10 mouse cellular contexts compared by ENCODE assay signal in genomic region chr13:37833500-37833899, GRCm38 (mm10). TPM values are rescaled to one million over a fixed set of nuclear protein-coding genes. Genes with fewer than 3 reads are reported as not detected.
A peak's percentile ranks its signal among the peaks of the same experiment; 100 is the strongest.
DNase-seq lines count a peak whose midpoint lies in the region; ATAC-seq lines count a peak whose summit lies in the region.
"Had no signal": no experiment of that assay in that cellular context is flagged by ENCODE, and none has a peak within 500 bp of the region (broad histone marks: within the 10 kb centered on the region; RNA-seq: fewer than 3 reads in every experiment).

No protein-coding gene starts in this region.

- H3K27me3 ChIP-seq in liver, embryonic 11.5 days (replicated peaks; ENCODE audit: control insufficient read depth, insufficient read depth, low read length), result no peaks in the 10 kb centered on the region
- no peaks in the 10 kb centered on the region for H3K27me3 ChIP-seq in stomach, embryonic 16.5 days (ENCODE audit: control insufficient read depth, insufficient read depth, low read length)

- H3K4me1 ChIP-seq in liver, embryonic 11.5 days (replicated peaks; ENCODE audit: control insufficient read depth, insufficient read depth, low read length), result peaks cover 52% of the 10 kb centered on the region
- peaks cover 41% of the 10 kb centered on the region for H3K4me1 ChIP-seq in stomach, embryonic 16.5 days (ENCODE audit: control insufficient read depth, insufficient read depth, low read length)

- H3K4me3 ChIP-seq in liver, embryonic 11.5 days (ENCODE audit: low read depth, low read length), result no peak overlapping the region
- H3K4me3 ChIP-seq in stomach, embryonic 16.5 days (replicated peaks; ENCODE audit: low read length), result no peak overlapping the region

- ATAC-seq in liver, embryonic 11.5 days (replicated peaks; ENCODE audit: low FRiP score), result no peak
- ATAC-seq in hematopoietic stem cell, adult 5-6 weeks (replicated peaks in 1 of 2; ENCODE audit: insufficient read depth in 1 of 2, low FRiP score in 2 of 2, low TSS enrichment in 1 of 2, low read depth in 1 of 2, poor library complexity in 2 of 2, severe bottlenecking in 2 of 2), result peak; percentile 73 to 86; a peak in 3 of 4 replicates
- ATAC-seq in stomach, embryonic 16.5 days (ENCODE audit: insufficient read depth, low FRiP score), result no peak

- DNase-seq in liver, embryonic 11.5 days (ENCODE audit: low spot score), result no peak
- DNase-seq in liver, result no peak
- DNase-seq in lung, postnatal 14 days, result peak; percentile 42
- DNase-seq in left cerebral cortex, postnatal 4 days, result no peak
- no peak for DNase-seq in thymus, adult 18-20 months
- DNase-seq: gastrocnemius, postnatal 25 days; kidney, postnatal 25 days; thymus, postnatal 14 days had no signal

- no peak overlapping the region; the same call in 1 of the 2 replicates for H3K9ac ChIP-seq in liver, embryonic 11.5 days (ENCODE audit: low read depth, low read length)
- peak overlapping the region; percentile 48 for H3K9ac ChIP-seq in stomach, embryonic 16.5 days (ENCODE audit: low read length)

- intact Hi-C loops in left cerebral cortex, postnatal 4 days (cut with DNase I), result no loop called here

- no peaks in the 10 kb centered on the region for H3K36me3 ChIP-seq in liver, embryonic 11.5 days (ENCODE audit: control insufficient read depth, insufficient read depth, low read length)
- no peaks in the 10 kb centered on the region for H3K36me3 ChIP-seq in stomach, embryonic 16.5 days (ENCODE audit: control insufficient read depth, insufficient read depth, low read length)

- peak overlapping the region; percentile 50; the same call in 1 of the 2 replicates for H3K27ac ChIP-seq in liver, embryonic 11.5 days (ENCODE audit: low read depth, low read length)
- H3K27ac ChIP-seq in stomach, embryonic 16.5 days (ENCODE audit: low read length), result peak overlapping the region; percentile 57

- H3K4me2 ChIP-seq in liver, embryonic 11.5 days, result peak overlapping the region; percentile 23
- H3K4me2 ChIP-seq in stomach, embryonic 16.5 days (ENCODE audit: low read depth, low read length), result no peak overlapping the region

- no peaks in the 10 kb centered on the region for H3K9me3 ChIP-seq in liver, embryonic 11.5 days (ENCODE audit: control insufficient read depth, low read length)
- H3K9me3 ChIP-seq in stomach, embryonic 16.5 days (replicated peaks; ENCODE audit: control insufficient read depth, low read length), result no peaks in the 10 kb centered on the region

- WGBS in liver, embryonic 11.5 days, result 77% methylated on average over 8 of the region's 8 CpGs
- 60% methylated on average over 8 of the region's 8 CpGs for WGBS in stomach, embryonic 16.5 days

RNA-seq across cellular contexts. Expression of gene Rreb1, which starts 55.3 kb away (rescaled TPM):
- polyA plus RNA-seq in liver, embryonic 11.5 days (2014; fragmentation: Nextera tagmentation; extraction: Ambion mirVana), result 20.6 and 23.6 TPM in 2 replicates
- 25.5 and 25.9 TPM in 2 replicates for total RNA-seq in hematopoietic stem cell, adult 5-6 weeks (2017)
- polyA plus RNA-seq in stomach, embryonic 16.5 days (2015; fragmentation: Nextera tagmentation; extraction: Ambion mirVana), result 13.5 and 14.1 TPM in 2 replicates
- 10 to 100 TPM in 1 of 2 experiments, 1 to 10 TPM in 1; 9.8 to 12.2 TPM for total RNA-seq in left cerebral cortex, postnatal 4 days (2021)

Comparison
In these comparisons a context has a peak if more than half of its experiments do, and no peak if none do; other contexts are left out.
1. ATAC-seq: peak in hematopoietic stem cell, adult 5-6 weeks (2 of 2); none in liver, embryonic 11.5 days (single experiment) and stomach, embryonic 16.5 days (single experiment).